Mouse (Mus musculus) MEL (cell line): ENCODE data around the gene Nova2. TPM values are rescaled to one million over a fixed set of nuclear protein-coding genes. Genes with fewer than 3 reads are reported as not detected.

Experiments
- DNase-seq: peaks from one replicate; pipeline ENCODE4 v3.0.0; 2011; ENCODE audit warnings: low read depth, low spot score
- H3K27ac ChIP-seq: 2 replicates; pipeline ENCODE4 v1.5.1; 2012; ENCODE audit warnings: low read depth, mild to moderate bottlenecking, control low read depth, low read length, moderate library complexity; ENCODE audit not compliant: control insufficient read depth
- H3K27me3 ChIP-seq, 2 experiments: fragments of 150-350 bp in 1 of 2; sonication (generic) in 1 of 2; 2 replicates each; pipeline ENCODE4 v1.6.1; 2012; ENCODE audit warnings: low read length in 2 of 2, mild to moderate bottlenecking in 2 of 2, improper control_type of control experiment in 1 of 2, moderate library complexity in 1 of 2; ENCODE audit not compliant: insufficient read depth in 2 of 2, control insufficient read depth in 1 of 2
- H3K36me3 ChIP-seq, 2 experiments: 2 replicates each; pipeline ENCODE4 v1.6.1; 2012 to 2014; ENCODE audit warnings: low read length in 2 of 2, improper control_type of control experiment in 1 of 2, inconsistent platforms in 1 of 2, mild to moderate bottlenecking in 1 of 2; ENCODE audit not compliant: insufficient read depth in 2 of 2, control insufficient read depth in 1 of 2
- H3K4me1 ChIP-seq, 2 experiments: fragments of 150-350 bp in 1 of 2; sonication (generic) in 1 of 2; 2 replicates each; pipeline ENCODE4 v1.6.1; 2012; ENCODE audit warnings: low read length in 2 of 2, improper control_type of control experiment in 1 of 2, mild to moderate bottlenecking in 1 of 2; ENCODE audit not compliant: insufficient read depth in 2 of 2, control insufficient read depth in 1 of 2
- H3K4me3 ChIP-seq, 2 experiments: fragments of 150-350 bp in 1 of 2; sonication (generic) in 1 of 2; 2 replicates each; pipeline ENCODE4 v1.5.1; 2012; ENCODE audit warnings: low read depth in 2 of 2, low read length in 2 of 2, mild to moderate bottlenecking in 2 of 2, moderate library complexity in 2 of 2, control low read depth in 1 of 2, improper control_type of control experiment in 1 of 2; ENCODE audit not compliant: control insufficient read depth in 1 of 2, insufficient read depth in 1 of 2
- H3K79me2 ChIP-seq: 2 replicates; pipeline ENCODE4 v1.6.1; 2012; ENCODE audit warnings: mild to moderate bottlenecking, low read length, moderate library complexity; ENCODE audit not compliant: control insufficient read depth, poor library complexity, insufficient read depth
- H3K9ac ChIP-seq: 2 replicates; pipeline ENCODE4 v1.6.1; 2012; ENCODE audit warnings: low read depth, mild to moderate bottlenecking, control low read depth, low read length, moderate library complexity; ENCODE audit not compliant: control insufficient read depth, poor library complexity, severe bottlenecking
- H3K9me3 ChIP-seq: fragments of 150-350 bp; sonication (generic); replicated peaks from 2 replicates; pipeline ENCODE4 v1.6.1; 2012; ENCODE audit warnings: mild to moderate bottlenecking, low read length, improper control_type of control experiment, moderate library complexity; ENCODE audit not compliant: insufficient read depth
- CTCF ChIP-seq, 3 experiments: IDR thresholded peaks in 2 of 3; conservative IDR thresholded peaks in 1 of 3; 2 replicates each; pipeline ENCODE4 v1.5.1; 2011 to 2012; ENCODE audit warnings: low read length in 3 of 3, low read depth in 2 of 3, mild to moderate bottlenecking in 2 of 3, improper control_type of control experiment in 1 of 3, inconsistent platforms in 1 of 3, mixed read lengths in 1 of 3, moderate library complexity in 1 of 3; ENCODE audit not compliant: control insufficient read depth in 1 of 3, insufficient read depth in 1 of 3, poor library complexity in 1 of 3, severe bottlenecking in 1 of 3
- ETS1 ChIP-seq: IDR thresholded peaks from 2 replicates; pipeline ENCODE4 v1.6.1; 2012; ENCODE audit warnings: low read depth, mild to moderate bottlenecking, inconsistent platforms, low read length, improper control_type of control experiment, moderate library complexity
- GABPA ChIP-seq: IDR thresholded peaks from 2 replicates; pipeline ENCODE4 v1.6.1; 2012; ENCODE audit warnings: low read depth, mild to moderate bottlenecking, inconsistent platforms, low read length, improper control_type of control experiment, moderate library complexity
- HCFC1 ChIP-seq: IDR thresholded peaks from 2 replicates; pipeline ENCODE4 v1.6.1; 2012; ENCODE audit warnings: low read depth, mild to moderate bottlenecking, inconsistent platforms, low read length, improper control_type of control experiment, moderate library complexity
- JUND ChIP-seq: IDR thresholded peaks from 2 replicates; pipeline ENCODE4 v1.6.1; 2011; ENCODE audit warnings: low read depth, mild to moderate bottlenecking, improper control_type of control experiment, low read length
- KAT2A ChIP-seq: conservative IDR thresholded peaks from 2 replicates; pipeline ENCODE4 v1.6.1; 2012; ENCODE audit warnings: low read depth, low read length, improper control_type of control experiment, inconsistent platforms
- MYC ChIP-seq: IDR thresholded peaks from 2 replicates; pipeline ENCODE4 v1.6.1; 2011; ENCODE audit warnings: low read depth, mild to moderate bottlenecking, low read length, improper control_type of control experiment, moderate library complexity
- POLR2A ChIP-seq, 2 experiments: IDR thresholded peaks; 2 replicates each; pipeline ENCODE4 v1.6.1; 2011 to 2012; ENCODE audit warnings: low read length in 2 of 2, mild to moderate bottlenecking in 2 of 2, control low read depth in 1 of 2, improper control_type of control experiment in 1 of 2, low read depth in 1 of 2, moderate library complexity in 1 of 2; ENCODE audit not compliant: control insufficient read depth in 1 of 2, insufficient read depth in 1 of 2, poor library complexity in 1 of 2
- RAD21 ChIP-seq: IDR thresholded peaks from 2 replicates; pipeline ENCODE4 v1.6.1; 2011; ENCODE audit warnings: mild to moderate bottlenecking, low read depth, low read length, improper control_type of control experiment
- SIN3A ChIP-seq: IDR thresholded peaks from 2 replicates; pipeline ENCODE4 v1.6.1; 2012; ENCODE audit warnings: low read length, improper control_type of control experiment, inconsistent platforms
- SMC3 ChIP-seq: IDR thresholded peaks from 2 replicates; pipeline ENCODE4 v1.6.1; 2011; ENCODE audit warnings: low read depth, low read length, improper control_type of control experiment
- TBP ChIP-seq: IDR thresholded peaks from 2 replicates; pipeline ENCODE4 v1.8.0; 2011; ENCODE audit warnings: low read depth, low read length, improper control_type of control experiment
- TCF12 ChIP-seq: IDR thresholded peaks from 2 replicates; pipeline ENCODE4 v1.6.1; 2014; ENCODE audit warnings: low read depth, mild to moderate bottlenecking, inconsistent platforms, low read length, improper control_type of control experiment, moderate library complexity
- USF1 ChIP-seq: IDR thresholded peaks from 2 replicates; pipeline ENCODE4 v1.6.1; 2014; ENCODE audit warnings: low read depth, mild to moderate bottlenecking, inconsistent platforms, low read length, improper control_type of control experiment, moderate library complexity
- ZC3H11A ChIP-seq: IDR thresholded peaks from 2 replicates; pipeline ENCODE4 v1.6.1; 2012; ENCODE audit warnings: low read depth, mild to moderate bottlenecking, inconsistent platforms, low read length, improper control_type of control experiment
- polyA plus RNA-seq, 2 experiments: library from polyadenylated mRNA; stranded (reverse) in 1 of 2; unstranded in 1 of 2; fragments of >175 nt in 1 of 2; fragments of >200 nt in 1 of 2; gene quantifications; 2 replicates each; pipeline versions ENCODE4 v1.2.1 to v1.2.4; 2012; ENCODE audit warnings: low replicate concordance in 2 of 2, low read depth in 1 of 2; ENCODE audit not compliant: insufficient read length in 2 of 2, insufficient read depth in 1 of 2, missing spikeins in 1 of 2
- total RNA-seq: library from RNA; depleted of rRNA; stranded (reverse); fragments of 300-350 nt; gene quantifications from 2 replicates; pipeline ENCODE4 v1.2.3, GENCODE M21; 2012

The Nova2 gene
- total and polyA plus RNA-seq, 3 experiments, result 0.04 to 0.22 TPM; not detected in 1

DNA sequence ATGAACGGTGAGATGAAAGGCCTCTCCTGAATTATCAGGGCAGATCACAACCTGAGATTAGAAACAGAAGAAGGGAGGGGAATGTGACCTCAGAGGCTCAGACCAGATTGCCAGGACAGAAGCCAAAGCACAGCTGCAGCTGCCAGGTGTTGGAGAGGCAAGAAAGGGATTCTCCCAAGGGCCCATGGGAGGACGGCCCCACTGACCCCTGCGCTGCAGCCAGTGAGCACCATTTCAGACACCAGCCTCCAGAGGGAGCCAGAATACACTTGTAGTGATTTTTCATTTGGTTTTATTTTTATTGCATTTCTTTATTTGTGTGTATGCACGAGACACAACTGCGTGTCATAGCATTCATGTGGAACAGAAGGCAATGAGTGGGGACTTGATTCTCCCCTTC, 29.2 kb upstream of the Nova2 start:
- peaks cover 0 to 2% of the 10 kb centered on the region in 2 experiments; a peak in 1 of 4 replicates for H3K36me3 ChIP-seq
- peak; percentile 36 to 58 (median 44); a peak in 5 of 6 replicates for TF ChIP-seq CTCF (IDR thresholded peaks at IDR 0.05 in 2 of 3, conservative IDR thresholded peaks at IDR 0.05 in 1 of 3; ENCODE audit: control insufficient read depth in 1 of 3, insufficient read depth in 1 of 3, low read depth in 2 of 3, low read length in 3 of 3, poor library complexity in 1 of 3, severe bottlenecking in 1 of 3)
- TF ChIP-seq ETS1, result no peak
- peak; percentile 47 for TF ChIP-seq SMC3
- TF ChIP-seq HCFC1, result no peak
- peak; percentile 57 for TF ChIP-seq RAD21
- TF ChIP-seq, all 39 proteins: peak for 3
- Histone ChIP-seq H3K27me3 (no peaks in the 10 kb centered on the region), H3K4me3 (no peak overlapping the region), H3K4me1 (peaks cover 0 to 3% of the 10 kb centered on the region in 2 experiments; a peak in 1 of 4 replicates), H3K9me3 (no peaks in the 10 kb centered on the region), H3K79me2 (no peaks in the 10 kb centered on the region), H3K27ac (no peak overlapping the region), H3K9ac (no peak overlapping the region)
- DNase-seq, result no peak

DNA sequence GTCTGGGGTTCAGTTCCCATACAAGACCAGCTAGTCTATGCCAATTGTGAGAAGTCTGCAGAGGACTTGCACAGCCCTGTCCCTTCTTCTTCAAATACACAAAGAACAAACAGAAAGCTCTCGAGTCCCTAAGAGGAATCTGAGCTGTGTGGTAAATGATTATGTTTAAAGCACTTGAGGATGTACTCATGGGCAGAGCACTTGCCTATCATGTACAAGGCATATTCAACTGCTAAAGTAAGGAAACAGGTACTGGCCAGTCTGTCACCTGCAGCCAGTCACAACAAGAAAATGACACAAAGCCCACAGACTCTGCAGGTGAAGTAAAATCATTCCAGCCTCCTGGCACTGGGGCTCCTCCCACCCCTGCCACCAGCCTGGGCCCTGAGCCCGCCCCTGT, 25.2 kb upstream of the Nova2 start:
- Histone ChIP-seq H3K9ac (no peak overlapping the region), H3K4me3 (no peak overlapping the region), H3K27ac (no peak overlapping the region), H3K4me1 (no peaks in the 10 kb centered on the region), H3K9me3 (no peaks in the 10 kb centered on the region), H3K79me2 (no peaks in the 10 kb centered on the region), H3K36me3 (no peaks in the 10 kb centered on the region; a peak in 1 of 4 replicates), H3K27me3 (no peaks in the 10 kb centered on the region)
- TF ChIP-seq POLR2A (IDR thresholded peaks at IDR 0.05; ENCODE audit: control insufficient read depth in 1 of 2, insufficient read depth in 1 of 2, low read depth in 1 of 2, low read length in 2 of 2, poor library complexity in 1 of 2) (no peak), GABPA (no peak), ZC3H11A (no peak), KAT2A (no peak), RAD21 (no peak), TCF12 (no peak), JUND (no peak), SIN3A (no peak), MYC (no peak), TBP (no peak)
- DNase-seq, result no peak

DNA sequence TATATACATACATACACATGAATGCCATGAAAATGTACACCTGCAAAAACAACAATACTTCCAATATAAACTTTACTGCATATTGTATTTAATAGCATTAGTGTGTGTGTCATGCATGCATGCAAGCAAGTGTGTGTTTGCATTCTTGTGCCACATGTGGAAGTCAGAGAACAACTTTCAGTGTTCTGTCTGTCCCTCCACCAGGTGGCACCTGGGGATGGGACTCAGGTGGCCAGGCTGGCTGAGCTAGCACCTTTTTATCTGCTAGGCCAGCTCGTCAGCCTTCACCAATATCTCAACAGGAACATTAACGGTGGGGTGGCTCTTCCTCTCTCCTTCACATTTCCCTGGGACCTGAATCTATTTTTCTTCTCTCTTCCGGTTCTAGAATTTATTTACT, 23.2 kb upstream of the Nova2 start:
- TF ChIP-seq USF1 (no peak), CTCF (IDR thresholded peaks at IDR 0.05 in 2 of 3, conservative IDR thresholded peaks at IDR 0.05 in 1 of 3; ENCODE audit: control insufficient read depth in 1 of 3, insufficient read depth in 1 of 3, low read depth in 2 of 3, low read length in 3 of 3, poor library complexity in 1 of 3, severe bottlenecking in 1 of 3) (peak in 1 of 3 experiments; percentile 19; a peak in 2 of 6 replicates)
- Histone ChIP-seq H3K36me3 (no peaks in the 10 kb centered on the region; a peak in 1 of 4 replicates), H3K27me3 (no peaks in the 10 kb centered on the region)

More for the DNA sequence above, 23.2 kb upstream of the Nova2 start:
- Histone ChIP-seq H3K27ac (no peak overlapping the region), H3K4me1 (no peaks in the 10 kb centered on the region), H3K4me3 (no peak overlapping the region), H3K79me2 (no peaks in the 10 kb centered on the region; the same call in 1 of the 2 replicates), H3K9me3 (no peaks in the 10 kb centered on the region), H3K9ac (no peak overlapping the region)
- no peak for DNase-seq
